11 mouse cellular contexts compared by ENCODE assay signal in genomic region chr1:153129992-153130713, GRCm38 (mm10). TPM values are rescaled to one million over a fixed set of nuclear protein-coding genes. Genes with fewer than 3 reads are reported as not detected.
A peak's percentile ranks its signal among the peaks of the same experiment; 100 is the strongest.
DNase-seq lines count a peak whose midpoint lies in the region; ATAC-seq and TF ChIP-seq lines count a peak whose summit lies in the region.
"Had no signal": no experiment of that assay in that cellular context is flagged by ENCODE, and none has a peak within 500 bp of the region (broad histone marks: within the 10 kb centered on the region; RNA-seq: fewer than 3 reads in every experiment).

No protein-coding gene starts in this region.

- peaks cover 4% of the 10 kb centered on the region; the same call in 1 of the 2 replicates for H3K36me3 ChIP-seq in heart, adult 2 months (ENCODE audit: control insufficient read depth, insufficient read depth, low read length)
- H3K36me3 ChIP-seq in hindbrain, embryonic 16.5 days (ENCODE audit: control insufficient read depth, insufficient read depth, low read length), result no peaks in the 10 kb centered on the region
- H3K36me3 ChIP-seq in midbrain, embryonic 15.5 days (replicated peaks), result no peaks in the 10 kb centered on the region
- H3K36me3 ChIP-seq: embryonic facial prominence, embryonic 15.5 days; limb, embryonic 12.5 days; midbrain, embryonic 12.5 days had no signal

- H3K9me3 ChIP-seq in hindbrain, embryonic 16.5 days (ENCODE audit: control insufficient read depth, low read length), result no peaks in the 10 kb centered on the region
- no peaks in the 10 kb centered on the region for H3K9me3 ChIP-seq in midbrain, embryonic 15.5 days
- H3K9me3 ChIP-seq: embryonic facial prominence, embryonic 15.5 days; limb, embryonic 12.5 days; midbrain, embryonic 12.5 days had no signal

- H3K79me2 ChIP-seq in heart, adult 2 months (replicated peaks; ENCODE audit: control insufficient read depth, insufficient read depth, low read length), result no peaks in the 10 kb centered on the region

- peaks cover 20% of the 10 kb centered on the region for H3K4me1 ChIP-seq in heart, adult 2 months (ENCODE audit: control insufficient read depth, insufficient read depth, low read length)
- H3K4me1 ChIP-seq in hindbrain, embryonic 16.5 days (ENCODE audit: control insufficient read depth, insufficient read depth, low read depth, low read length), result no peaks in the 10 kb centered on the region
- H3K4me1 ChIP-seq in midbrain, embryonic 15.5 days, result peaks cover 5% of the 10 kb centered on the region; the same call in 1 of the 2 replicates

- DNase-seq in CD4-positive, CD25-positive, alpha-beta regulatory T cell, adult 2 months (ENCODE audit: low read depth, low spot score), result peak; percentile 64
- DNase-seq in ZHBTc4 (ENCODE audit: low read depth, low spot score), result peak; percentile 53
- peak in 1 of 2 experiments; percentile 72 for DNase-seq in heart, adult 2 months
- DNase-seq in lung, postnatal 10 days, result peak; percentile 68
- no peak for DNase-seq in layer of hippocampus, adult 2 months (ENCODE audit: low spot score in 2 of 2)
- DNase-seq: right cerebral cortex, postnatal 25 days had no signal

- TF ChIP-seq CTCF in heart, adult 2 months (IDR thresholded peaks at IDR 0.05), result no peak
- TF ChIP-seq CTCF in layer of hippocampus, adult 2 months (conservative IDR thresholded peaks at IDR 0.05), result no peak

- no peaks in the 10 kb centered on the region for H3K27me3 ChIP-seq in heart, adult 2 months (ENCODE audit: control insufficient read depth, insufficient read depth, low read length)
- H3K27me3 ChIP-seq in hindbrain, embryonic 16.5 days (replicated peaks; ENCODE audit: control insufficient read depth, insufficient read depth, low read length), result no peaks in the 10 kb centered on the region
- H3K27me3 ChIP-seq in midbrain, embryonic 15.5 days (replicated peaks), result no peaks in the 10 kb centered on the region
- H3K27me3 ChIP-seq: embryonic facial prominence, embryonic 15.5 days; limb, embryonic 12.5 days had no signal

- H3K9ac ChIP-seq in heart, adult 2 months (ENCODE audit: low read depth, low read length), result no peak overlapping the region
- no peak overlapping the region for H3K9ac ChIP-seq in hindbrain, embryonic 16.5 days (ENCODE audit: low read depth, low read length)
- H3K9ac ChIP-seq in midbrain, embryonic 15.5 days, result no peak overlapping the region
- H3K9ac ChIP-seq: embryonic facial prominence, embryonic 15.5 days; limb, embryonic 12.5 days; midbrain, embryonic 12.5 days had no signal

- WGBS in heart, adult 2 months, result 47% methylated on average over 11 of the region's 11 CpGs
- 87% methylated on average over 11 of the region's 11 CpGs for WGBS in hindbrain, embryonic 16.5 days
- 91% methylated on average over 11 of the region's 11 CpGs for WGBS in midbrain, embryonic 15.5 days

- TF ChIP-seq POLR2A in heart, adult 2 months (IDR thresholded peaks at IDR 0.05; ENCODE audit: insufficient read depth, low read depth, low read length), result no peak

- H3K27ac ChIP-seq in heart, adult 2 months, result peak overlapping the region; percentile 82
- no peak overlapping the region for H3K27ac ChIP-seq in hindbrain, embryonic 16.5 days (ENCODE audit: low read depth, low read length)
- no peak overlapping the region for H3K27ac ChIP-seq in layer of hippocampus, adult 2 months
- H3K27ac ChIP-seq in midbrain, embryonic 15.5 days, result no peak overlapping the region
- H3K27ac ChIP-seq: embryonic facial prominence, embryonic 15.5 days; limb, embryonic 12.5 days; midbrain, embryonic 12.5 days had no signal

- H3K4me2 ChIP-seq in hindbrain, embryonic 16.5 days (ENCODE audit: low read length), result no peak overlapping the region
- H3K4me2 ChIP-seq in midbrain, embryonic 15.5 days, result no peak overlapping the region
- H3K4me2 ChIP-seq: embryonic facial prominence, embryonic 15.5 days; limb, embryonic 12.5 days; midbrain, embryonic 12.5 days had no signal

- ATAC-seq in hindbrain, embryonic 16.5 days, result no peak
- ATAC-seq in midbrain, embryonic 15.5 days (replicated peaks), result no peak

- no peak overlapping the region for H3K4me3 ChIP-seq in heart, adult 2 months
- no peak overlapping the region for H3K4me3 ChIP-seq in hindbrain, embryonic 16.5 days (ENCODE audit: low read length)
- H3K4me3 ChIP-seq in layer of hippocampus, adult 2 months, result no peak overlapping the region
- H3K4me3 ChIP-seq in midbrain, embryonic 15.5 days, result no peak overlapping the region
- H3K4me3 ChIP-seq: embryonic facial prominence, embryonic 15.5 days; limb, embryonic 12.5 days; midbrain, embryonic 12.5 days had no signal

- intact Hi-C loops in heart, adult 2 months (cut with DNase I), result loop anchor here (5.0 kb wide), 2 partner anchors 97 to 187 kb away; no protein-coding TSS in a partner anchor

- peak; percentile 72 for TF ChIP-seq EP300 in heart, adult 2 months (IDR thresholded peaks at IDR 0.05; ENCODE audit: insufficient read depth, low read depth, low read length)

RNA-seq across cellular contexts. Expression of gene Lamc2, which starts 56.1 kb away (rescaled TPM):
- total RNA-seq in heart, adult 2 months (2021), result 10 to 100 TPM in 1 of 2 experiments, 1 to 10 TPM in 1; 9.3 to 11.8 TPM
- polyA plus RNA-seq in heart, adult 2 months (2012; rRNA removed), result 1.6 and 2.5 TPM in 2 replicates
- polyA plus RNA-seq in hindbrain, embryonic 16.5 days (2015; fragmentation: Nextera tagmentation; extraction: Ambion mirVana), result 2.5 and 2.6 TPM in 2 replicates
- total RNA-seq in layer of hippocampus, adult 2 months (2021), result 1 to 10 TPM; 1.6 to 3.2 TPM
- polyA plus RNA-seq in midbrain, embryonic 15.5 days (2015; fragmentation: Nextera tagmentation; extraction: Ambion mirVana), result 1.9 TPM in 2 replicates

Comparison
In these comparisons a context has a peak if more than half of its experiments do, and no peak if none do; other contexts are left out.
1. DNase-seq: peak in CD4-positive, CD25-positive, alpha-beta regulatory T cell, adult 2 months (single experiment), ZHBTc4 (single experiment) and lung, postnatal 10 days (single experiment); none in layer of hippocampus, adult 2 months (0 of 2).